Mouse (Mus musculus) stomach, embryonic 14.5 days (tissue): ENCODE data around the gene Gm1527. TPM values are rescaled to one million over a fixed set of nuclear protein-coding genes. Genes with fewer than 3 reads are reported as not detected.
"Not testable (repeated sequence)": the region's sequence is repeated elsewhere in the genome, so short reads cannot be mapped to it uniquely, and the experiment has no call there.

ENCODE experiments used
- ATAC-seq: fragments of 200-750 bp; cut with Nextera tagmentation; 2 replicates; pipeline ENCODE4 v1.8.0; 2017; ENCODE audit warnings: low read depth, moderate TSS enrichment; ENCODE audit not compliant: insufficient number of reproducible peaks, insufficient read depth, low FRiP score
- H3K27ac ChIP-seq: fragments of 300-500 bp; sonication (generic); 2 replicates; pipeline ENCODE4 v1.5.1; 2014; ENCODE audit warnings: mild to moderate bottlenecking, low read length, moderate library complexity, mixed read lengths
- H3K27me3 ChIP-seq: fragments of 300-500 bp; sonication (generic); 2 replicates; pipeline ENCODE4 v1.6.1; 2014; ENCODE audit warnings: low read length, control low read depth, mixed read lengths; ENCODE audit not compliant: control insufficient read depth, insufficient read depth
- H3K36me3 ChIP-seq: fragments of 300-500 bp; sonication (generic); 2 replicates; pipeline ENCODE4 v1.6.1; 2014; ENCODE audit warnings: mild to moderate bottlenecking, control low read depth, low read length, moderate library complexity, mixed read lengths; ENCODE audit not compliant: control insufficient read depth, insufficient read depth
- H3K4me1 ChIP-seq: fragments of 300-500 bp; sonication (generic); 2 replicates; pipeline ENCODE4 v1.6.1; 2014; ENCODE audit warnings: low read length, control low read depth, mixed read lengths; ENCODE audit not compliant: control insufficient read depth, insufficient read depth
- H3K4me2 ChIP-seq: fragments of 300-500 bp; sonication (generic); replicated peaks from 2 replicates; pipeline ENCODE4 v1.6.1; 2014; ENCODE audit warnings: low read depth, low read length, control low read depth
- H3K4me3 ChIP-seq: fragments of 300-500 bp; sonication (generic); 2 replicates; pipeline ENCODE4 v1.5.1; 2014; ENCODE audit warnings: low read depth, low read length, control low read depth
- H3K9ac ChIP-seq: fragments of 300-500 bp; sonication (generic); replicated peaks from 2 replicates; pipeline ENCODE4 v1.6.1; 2014; ENCODE audit warnings: low read depth, mild to moderate bottlenecking, control low read depth, low read length, moderate library complexity, mixed read lengths
- H3K9me3 ChIP-seq: fragments of 300-500 bp; sonication (generic); 2 replicates; pipeline ENCODE4 v1.6.1; 2016; ENCODE audit warnings: low read depth, low read length, control low read depth; ENCODE audit not compliant: control insufficient read depth
- WGBS: fragments of 180-500 bp; shearing (Covaris S2); extraction: QIAGEN DNeasy Blood & Tissue Kit; methylation state at CpG from one replicate; pipeline ENCODE4 v1.1.7; 2014; 5-methylcytosine and 5-hydroxymethylcytosine counted together
- polyA plus RNA-seq: library from polyadenylated mRNA; unstranded; fragments of >200 nt; fragmentation: Nextera tagmentation; extraction: Ambion mirVana; gene quantifications from 2 replicates; pipeline ENCODE4 v1.2.1, GENCODE M21; 2014

Gene Gm1527
- not detected in 2 replicates for polyA plus RNA-seq

DNA sequence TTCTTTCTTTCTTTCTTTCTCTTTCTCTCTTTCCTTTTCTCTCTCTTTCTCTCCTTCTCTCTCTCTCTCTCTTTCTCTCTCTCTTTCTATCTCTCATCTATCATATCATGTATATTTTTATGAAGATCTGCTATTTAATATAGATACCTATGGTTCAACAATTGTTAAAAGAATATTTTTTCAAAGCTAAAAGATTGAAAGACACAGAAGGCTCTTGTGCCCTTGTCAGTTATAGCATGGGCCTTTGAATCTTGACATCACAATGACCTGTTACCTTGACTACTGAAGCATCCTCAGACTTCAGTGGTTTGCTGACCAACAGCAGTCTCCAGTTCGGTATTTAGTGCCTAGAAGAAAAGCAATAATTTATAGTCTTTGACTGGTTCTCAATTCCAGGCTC is at the start of gene Gm1527:
Gene Gm1527, plus strand, starts transcription at position 301 of the 400 bp plus-strand sequence.
- Histone ChIP-seq H3K9ac (no peak within 1 kb of the TSS), H3K27ac (no peak within 1 kb of the TSS), H3K27me3 (no peaks in the 10 kb centered on the region), H3K9me3 (no peaks in the 10 kb centered on the region), H3K4me3 (no peak within 1 kb of the TSS), H3K4me2 (no peak within 1 kb of the TSS), H3K4me1 (no peaks in the 10 kb centered on the region), H3K36me3 (no peaks in the 10 kb centered on the region)
- ATAC-seq: no peak
- 39% methylated on average over 1 of the region's 1 CpGs for WGBS

- ATAC-seq: no peak
- Histone ChIP-seq H3K9ac (no peak overlapping the region), H3K9me3 (no peaks in the 10 kb centered on the region), H3K36me3 (no peaks in the 10 kb centered on the region), H3K4me3 (no peak overlapping the region), H3K4me2 (no peak overlapping the region), H3K4me1 (no peaks in the 10 kb centered on the region), H3K27me3 (no peaks in the 10 kb centered on the region), H3K27ac (no peak overlapping the region)
- 51% methylated on average over 8 of the region's 8 CpGs for WGBS
These were observed 49.2 kb upstream of the Gm1527 start for GRCm38 (mm10) chr3:28843231-28843630.

- H3K4me2 ChIP-seq: no peak overlapping the region
- ATAC-seq: no peak
- no peak overlapping the region for H3K27ac ChIP-seq
- no peaks in the 10 kb centered on the region for H3K9me3 ChIP-seq
- no peak overlapping the region for H3K4me3 ChIP-seq
- H3K9ac ChIP-seq: no peak overlapping the region
- no peaks in the 10 kb centered on the region for H3K27me3 ChIP-seq
- H3K4me1 ChIP-seq: no peaks in the 10 kb centered on the region
- no peaks in the 10 kb centered on the region for H3K36me3 ChIP-seq
These were observed 45.3 kb upstream of the Gm1527 start for GRCm38 (mm10) chr3:28847115-28847514.

- H3K9me3 ChIP-seq, H3K27ac ChIP-seq, ATAC-seq, H3K9ac ChIP-seq, H3K4me3 ChIP-seq, H3K4me2 ChIP-seq, H3K27me3 ChIP-seq, H3K4me1 ChIP-seq, H3K36me3 ChIP-seq: not testable (repeated sequence)
- 83% methylated on average over 3 of the region's 3 CpGs for WGBS
These were observed 40.2 kb upstream of the Gm1527 start for GRCm38 (mm10) chr3:28852174-28852573.

- H3K4me2 ChIP-seq, H3K36me3 ChIP-seq, H3K9ac ChIP-seq, H3K4me1 ChIP-seq, H3K27me3 ChIP-seq, H3K4me3 ChIP-seq, H3K9me3 ChIP-seq, H3K27ac ChIP-seq, ATAC-seq: not testable (repeated sequence)
These were observed 32.6 kb upstream of the Gm1527 start for GRCm38 (mm10) chr3:28859630-28860392.

DNA sequence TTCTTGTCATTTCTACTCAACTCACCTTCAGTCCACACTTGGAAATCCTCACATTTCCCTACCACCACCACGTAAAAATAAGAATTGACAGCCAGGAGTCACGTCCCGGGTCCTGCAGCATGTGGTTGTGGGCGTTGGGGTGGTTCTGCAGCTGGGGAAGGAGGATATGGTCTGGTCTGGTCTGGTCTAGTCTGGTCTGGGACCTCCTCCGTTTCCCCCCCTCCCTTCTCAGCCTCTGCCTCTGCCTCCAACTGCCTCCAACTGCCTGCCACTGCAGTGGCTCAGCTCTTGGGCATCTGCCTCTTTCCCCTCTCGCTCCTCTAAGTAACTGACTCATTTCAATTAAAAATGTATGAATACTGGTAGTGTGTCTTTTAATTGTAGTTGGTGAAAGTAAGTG is 4.5 kb downstream of the Gm1527 start:
- not testable (repeated sequence) for H3K4me2 ChIP-seq, H3K27ac ChIP-seq, H3K4me3 ChIP-seq, H3K27me3 ChIP-seq, H3K36me3 ChIP-seq, ATAC-seq, H3K4me1 ChIP-seq, H3K9me3 ChIP-seq, H3K9ac ChIP-seq
- 64% methylated on average over 6 of the region's 6 CpGs for WGBS

GRCm38 (mm10) chr3:28965931-28966330 is 73.5 kb downstream of the Gm1527 start:
- Histone ChIP-seq H3K36me3 (no peaks in the 10 kb centered on the region), H3K9me3 (no peaks in the 10 kb centered on the region)
- WGBS: 76% methylated on average over 2 of the region's 2 CpGs

GRCm38 (mm10) chr3:28968851-28969250 is 76.4 kb downstream of the Gm1527 start:
- 3% methylated on average over 4 of the region's 4 CpGs for WGBS
- no peak overlapping the region for H3K27ac ChIP-seq
- no peak for ATAC-seq
- no peaks in the 10 kb centered on the region for H3K36me3 ChIP-seq
- no peak overlapping the region for H3K4me2 ChIP-seq
- H3K4me3 ChIP-seq: no peak overlapping the region
- H3K9ac ChIP-seq: no peak overlapping the region
- no peaks in the 10 kb centered on the region for H3K4me1 ChIP-seq
- no peaks in the 10 kb centered on the region for H3K27me3 ChIP-seq
- H3K9me3 ChIP-seq: no peaks in the 10 kb centered on the region

More at GRCm38 (mm10) chr3:28965931-28966330, 73.5 kb downstream of the Gm1527 start:
- no peak overlapping the region for H3K4me2 ChIP-seq
- no peaks in the 10 kb centered on the region for H3K4me1 ChIP-seq
- H3K4me3 ChIP-seq: no peak overlapping the region
- no peak overlapping the region for H3K27ac ChIP-seq
- no peak overlapping the region for H3K9ac ChIP-seq
- ATAC-seq: no peak
- H3K27me3 ChIP-seq: no peaks in the 10 kb centered on the region
